Mouse (Mus musculus) spleen, adult 2 months (tissue): ENCODE measurements around the gene Egf.

Experiments
- CTCF ChIP-seq: fragments of 200-500 bp; IDR thresholded peaks from 2 replicates; pipeline ENCODE4 v1.5.1; 2011; ENCODE audit warnings: mild to moderate bottlenecking, inconsistent platforms; ENCODE audit not compliant: insufficient read depth, insufficient read length, insufficient replicate concordance; ENCODE audit errors: extremely low read depth
- POLR2A ChIP-seq: fragments of 200-500 bp; IDR thresholded peaks from 2 replicates; pipeline ENCODE4 v1.6.1; 2011; ENCODE audit warnings: low read depth, low read length, inconsistent platforms

DNA sequence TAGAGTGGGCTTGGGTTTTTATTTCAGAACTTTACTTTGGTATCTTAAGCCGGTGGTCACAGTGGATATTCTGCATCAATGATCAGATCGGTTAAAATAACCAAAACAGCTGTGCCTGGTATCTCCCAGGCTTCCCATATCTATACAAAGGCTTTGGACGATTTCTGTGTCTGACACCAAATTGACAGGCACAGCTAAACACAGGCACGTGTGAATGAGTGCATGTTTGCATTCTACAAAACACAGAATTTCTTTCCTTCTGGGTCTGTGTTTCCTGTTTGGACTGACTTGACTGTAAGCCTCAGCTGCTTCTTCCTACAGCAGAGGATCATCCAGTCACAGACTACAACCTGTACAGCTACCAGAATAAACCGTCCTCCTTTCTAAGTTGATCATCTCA is 115.4 kb downstream of the Egf start:
- TF ChIP-seq CTCF = no peak
- TF ChIP-seq POLR2A = no peak
